Mouse (Mus musculus) megakaryocyte, embryonic 14.5 days (primary cell): ENCODE data around the gene 0610030E20Rik.

Experiments used
- FLI1 ChIP-seq: IDR thresholded peaks from 2 replicates; pipeline ENCODE4 v1.6.1; 2012; ENCODE audit warnings: low read length, inconsistent platforms, mixed read lengths
- GATA1 ChIP-seq: IDR thresholded peaks from 3 replicates; pipeline ENCODE4 v1.6.1; 2012; ENCODE audit warnings: mixed read lengths, low read length, inconsistent platforms, borderline replicate concordance

GRCm38 (mm10) chr6:72361121-72361551 is 14.0 kb downstream of the 0610030E20Rik start:
- TF ChIP-seq GATA1 (no peak), FLI1 (no peak)
